Mouse (Mus musculus) heart, adult 2 months (tissue): ENCODE results near the gene Pid1. TPM values are rescaled to one million over a fixed set of nuclear protein-coding genes. Genes with fewer than 3 reads are reported as not detected.

Source experiments
- DNase-seq, 2 experiments: peaks; one replicate each; pipeline ENCODE4 v3.0.0; 2021
- H3K27ac ChIP-seq: fragments of 200-600 bp; 2 replicates; pipeline ENCODE4 v1.8.1; 2022
- H3K27me3 ChIP-seq: fragments of 200-500 bp; 2 replicates; pipeline ENCODE4 v1.6.1; 2012; ENCODE audit warnings: mild to moderate bottlenecking, low read length, inconsistent platforms, mixed read lengths; ENCODE audit not compliant: control insufficient read depth, insufficient read depth
- H3K36me3 ChIP-seq: fragments of 200-500 bp; 2 replicates; pipeline ENCODE4 v1.6.1; 2012; ENCODE audit warnings: low read length, inconsistent platforms; ENCODE audit not compliant: control insufficient read depth, insufficient read depth
- H3K4me1 ChIP-seq: fragments of 200-500 bp; 2 replicates; pipeline ENCODE4 v1.6.1; 2011; ENCODE audit warnings: low read length; ENCODE audit not compliant: control insufficient read depth, insufficient read depth
- H3K4me3 ChIP-seq: fragments of 200-600 bp; 2 replicates; pipeline ENCODE4 v1.8.1; 2022
- H3K79me2 ChIP-seq: fragments of 200-500 bp; replicated peaks from 2 replicates; pipeline ENCODE4 v1.6.1; 2012; ENCODE audit warnings: mild to moderate bottlenecking, inconsistent platforms, low read length, moderate library complexity, mixed read lengths; ENCODE audit not compliant: control insufficient read depth, insufficient read depth
- H3K9ac ChIP-seq: fragments of 200-500 bp; 2 replicates; pipeline ENCODE4 v1.6.1; 2012; ENCODE audit warnings: low read depth, mild to moderate bottlenecking, control low read depth, inconsistent platforms, low read length, mixed read lengths
- CTCF ChIP-seq: fragments of 200-600 bp; IDR thresholded peaks from 2 replicates; pipeline ENCODE4 v1.8.1; 2022; ENCODE audit warnings: antibody characterized with exemption, mild to moderate bottlenecking, moderate library complexity
- EP300 ChIP-seq: fragments of 200-500 bp; IDR thresholded peaks from 2 replicates; pipeline ENCODE4 v1.6.1; 2011; ENCODE audit warnings: low read depth, low read length, control low read depth; ENCODE audit not compliant: insufficient read depth
- POLR2A ChIP-seq: fragments of 200-500 bp; IDR thresholded peaks from 2 replicates; pipeline ENCODE4 v1.6.1; 2011; ENCODE audit warnings: mild to moderate bottlenecking, low read depth, low read length, control low read depth; ENCODE audit not compliant: insufficient read depth
- WGBS: fragments of 180-500 bp; shearing (Covaris S2); methylation state at CpG from one replicate; pipeline ENCODE4 v1.1.7; 2018; 5-methylcytosine and 5-hydroxymethylcytosine counted together
- intact Hi-C: fragments of 180-260 bp; cut with DNase I; formaldehyde crosslinking; loops from one replicate; pipeline ENCODE4 v1.15.1; 2025
- polyA plus RNA-seq: library from polyadenylated mRNA; depleted of rRNA; stranded (reverse); fragments of >200 nt; gene quantifications from 2 replicates; pipeline ENCODE4 v1.2.3, GENCODE M21; 2012
- total RNA-seq, 2 experiments: library from RNA; stranded (reverse); gene quantifications; 2 replicates each; pipeline ENCODE4 v1.2.3; 2021

Pid1 gene
- total and polyA plus RNA-seq, 3 experiments = 8.9 to 9.4 (median 9.1) TPM

DNA sequence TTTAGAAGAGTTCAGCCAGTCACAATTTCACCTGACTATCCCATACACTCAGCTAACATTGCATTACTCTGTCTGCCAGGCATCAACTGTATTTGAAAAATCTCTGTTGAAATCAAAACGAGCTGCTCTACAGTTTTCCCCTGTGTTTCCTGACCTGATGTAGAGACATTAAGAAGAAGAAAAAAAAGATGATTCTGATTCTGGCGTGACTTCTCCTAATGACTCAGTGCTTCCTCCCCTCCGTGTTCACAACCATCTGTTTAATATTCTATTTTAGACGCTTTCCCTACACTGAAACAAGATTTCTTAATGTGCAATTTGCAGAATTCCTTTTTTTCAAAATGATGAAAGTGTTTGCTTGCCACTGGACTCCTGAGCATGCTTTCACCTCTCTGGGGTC, 42.7 kb downstream of the Pid1 start:
- no peaks in the 10 kb centered on the region for H3K79me2 ChIP-seq
- no peak for TF ChIP-seq CTCF
- TF ChIP-seq EP300 = no peak
- no peak for TF ChIP-seq POLR2A
- no peak overlapping the region for H3K4me3 ChIP-seq
- no peak overlapping the region for H3K9ac ChIP-seq
- no peak for DNase-seq
- H3K27me3 ChIP-seq = no peaks in the 10 kb centered on the region
- peaks cover 2% of the 10 kb centered on the region for H3K4me1 ChIP-seq
- H3K36me3 ChIP-seq = no peaks in the 10 kb centered on the region
- H3K27ac ChIP-seq = no peak overlapping the region; the same call in 1 of the 2 replicates
- 22% methylated on average over 4 of the region's 4 CpGs for WGBS
- intact Hi-C loops = no loop called here

DNA sequence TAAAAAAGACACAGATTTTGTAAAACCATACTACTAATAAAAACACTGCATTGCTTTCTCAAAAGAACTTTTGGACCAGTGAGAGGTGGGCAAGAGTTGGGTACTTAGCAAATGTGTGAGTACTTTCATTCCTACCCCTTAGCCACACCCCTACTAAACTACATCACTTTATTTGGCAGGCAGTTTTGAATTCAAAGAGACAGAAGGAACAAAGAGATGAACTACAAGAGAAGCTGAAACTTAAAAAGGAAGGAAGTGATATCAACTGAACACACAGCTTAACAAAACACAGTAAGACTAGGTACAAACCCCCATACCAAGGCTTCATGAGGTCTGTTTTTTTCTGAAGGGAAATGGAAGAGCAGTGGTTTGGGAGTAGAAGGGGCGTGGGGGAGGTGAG, 45.4 kb downstream of the Pid1 start:
- no peaks in the 10 kb centered on the region for H3K79me2 ChIP-seq
- no peak overlapping the region for H3K9ac ChIP-seq
- TF ChIP-seq POLR2A = no peak
- H3K4me3 ChIP-seq = no peak overlapping the region
- WGBS = 50% methylated on average over 1 of the region's 1 CpGs
- H3K4me1 ChIP-seq = no peaks in the 10 kb centered on the region; the same call in 1 of the 2 replicates
- no peaks in the 10 kb centered on the region for H3K27me3 ChIP-seq
- intact Hi-C loops = no loop called here
- no peaks in the 10 kb centered on the region for H3K36me3 ChIP-seq
- no peak overlapping the region for H3K27ac ChIP-seq
- DNase-seq = no peak

DNA sequence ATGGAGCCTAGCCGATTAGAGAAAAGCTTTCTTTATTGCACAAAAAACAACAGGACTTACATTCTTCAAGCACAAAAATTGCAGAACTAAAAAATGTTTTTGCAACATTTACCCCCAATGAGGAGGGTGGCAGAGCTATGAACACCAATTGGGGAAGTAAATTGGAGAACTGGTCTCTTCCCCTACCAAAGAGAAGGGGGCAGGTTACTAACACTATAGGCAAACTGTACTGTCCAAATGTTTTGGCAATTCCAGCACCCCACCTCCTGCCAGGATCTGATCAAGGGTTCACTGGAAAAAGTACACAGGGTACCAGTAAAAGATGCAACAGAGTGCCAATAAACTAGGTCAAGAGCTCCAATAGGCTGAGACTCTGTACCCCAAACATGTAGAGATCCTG, 46.2 kb downstream of the Pid1 start:
- Histone ChIP-seq H3K36me3 (no peaks in the 10 kb centered on the region), H3K27me3 (no peaks in the 10 kb centered on the region), H3K4me3 (no peak overlapping the region), H3K79me2 (no peaks in the 10 kb centered on the region), H3K27ac (no peak overlapping the region), H3K4me1 (no peaks in the 10 kb centered on the region; the same call in 1 of the 2 replicates), H3K9ac (no peak overlapping the region)
- no peak for DNase-seq
- no peak for TF ChIP-seq POLR2A
- intact Hi-C loops = no loop called here
- 88% methylated on average over 1 of the region's 1 CpGs for WGBS

DNA sequence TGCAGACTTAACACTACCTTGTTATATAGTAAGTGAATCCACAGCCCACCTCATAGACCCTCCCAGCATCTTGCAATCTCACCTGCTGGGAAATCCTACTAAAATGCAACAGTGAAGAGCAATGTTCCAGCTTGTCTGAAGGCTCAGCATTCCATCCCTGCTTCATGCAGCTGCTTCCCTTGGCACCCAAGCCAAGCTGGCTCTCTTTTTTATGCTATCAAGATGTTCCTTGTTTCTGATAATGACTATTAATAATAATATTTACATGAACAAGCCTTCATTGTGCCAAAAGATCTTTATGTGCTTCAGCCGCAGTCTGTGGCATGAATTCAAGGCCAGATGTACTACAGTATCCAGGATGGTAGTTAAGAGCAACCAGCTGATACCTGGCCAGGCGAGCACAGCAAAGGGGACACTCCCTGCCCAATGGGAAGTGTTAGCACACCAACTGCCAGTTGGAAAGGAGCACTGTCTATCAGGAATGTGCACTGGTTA, 54.0 kb downstream of the Pid1 start:
- no peaks in the 10 kb centered on the region; the same call in 1 of the 2 replicates for H3K4me1 ChIP-seq
- no peaks in the 10 kb centered on the region for H3K79me2 ChIP-seq
- H3K27me3 ChIP-seq = no peaks in the 10 kb centered on the region
- no peak overlapping the region for H3K9ac ChIP-seq
- WGBS = 68% methylated on average over 2 of the region's 2 CpGs
- H3K36me3 ChIP-seq = no peaks in the 10 kb centered on the region
- intact Hi-C loops = no loop called here
- no peak overlapping the region for H3K4me3 ChIP-seq
- no peak overlapping the region for H3K27ac ChIP-seq
- peak in 1 of 2 experiments; percentile 12 for DNase-seq
- TF ChIP-seq CTCF = no peak
- TF ChIP-seq POLR2A = no peak
- no peak for TF ChIP-seq EP300

DNA sequence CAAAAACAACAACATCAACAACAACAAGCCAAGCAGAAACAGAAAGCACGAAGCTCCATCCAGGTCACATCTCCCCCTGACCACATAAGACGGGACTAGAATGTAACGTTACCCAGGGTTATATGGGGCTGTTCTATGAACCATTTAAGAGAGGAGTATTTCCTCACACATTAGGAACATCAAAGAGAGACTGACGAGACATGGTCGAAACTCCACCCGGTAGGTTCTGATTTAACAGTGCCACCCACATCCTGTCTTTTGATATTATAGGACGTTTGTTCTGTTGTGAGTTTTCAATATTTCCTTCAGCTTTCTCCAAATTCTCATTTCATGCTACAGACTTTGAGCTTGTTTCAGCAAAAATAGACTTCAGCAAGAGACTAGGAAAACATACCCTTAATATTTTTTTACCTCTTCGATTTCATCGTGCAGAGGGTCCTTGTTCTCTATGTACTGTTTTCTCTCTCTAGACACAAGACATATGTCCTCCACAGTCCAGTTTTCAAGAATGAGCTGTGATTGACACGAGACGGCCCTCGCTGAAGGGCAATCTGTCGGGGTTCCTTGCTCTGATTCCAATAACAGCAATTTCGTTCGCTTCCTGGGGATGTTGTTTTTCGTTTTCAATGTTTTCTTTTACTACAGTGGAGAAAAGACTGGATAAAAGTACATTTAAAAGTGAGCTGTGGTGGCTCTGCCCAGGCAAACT, 58.1 kb downstream of the Pid1 start:
- 46% methylated on average over 16 of the region's 16 CpGs for WGBS

DNA sequence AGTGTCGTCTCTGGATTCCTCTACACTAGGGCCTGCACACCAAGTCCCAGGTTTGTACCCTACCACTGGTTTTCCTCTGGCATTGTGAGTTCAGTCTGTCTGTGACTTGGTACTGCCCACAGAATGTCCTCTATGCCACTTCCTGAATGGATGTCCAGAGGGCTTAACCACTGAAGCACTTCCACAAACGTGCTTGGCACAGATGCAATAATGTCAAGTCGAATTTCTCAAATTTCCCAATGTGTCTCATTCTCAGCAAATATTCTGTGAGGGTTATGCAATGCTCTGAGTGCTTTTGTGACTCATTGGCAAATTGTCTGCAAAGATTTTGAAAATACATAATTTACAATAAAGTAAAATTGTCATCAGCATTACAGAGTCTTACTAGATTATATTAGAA, 61.2 kb downstream of the Pid1 start:
- H3K27me3 ChIP-seq = no peaks in the 10 kb centered on the region
- DNase-seq = peak in 1 of 2 experiments; percentile 53
- no peak overlapping the region for H3K9ac ChIP-seq
- H3K27ac ChIP-seq = no peak overlapping the region
- TF ChIP-seq POLR2A (no peak), CTCF (no peak), EP300 (peak; percentile 62; the same call in 1 of the 2 replicates)
- no peaks in the 10 kb centered on the region for H3K79me2 ChIP-seq
- no peaks in the 10 kb centered on the region for H3K36me3 ChIP-seq
- WGBS = 55% methylated on average over 3 of the region's 3 CpGs
- H3K4me1 ChIP-seq = no peaks in the 10 kb centered on the region
- intact Hi-C loops = no loop called here
- no peak overlapping the region for H3K4me3 ChIP-seq

More for the DNA sequence above, 58.1 kb downstream of the Pid1 start:
- Histone ChIP-seq H3K4me1 (no peaks in the 10 kb centered on the region; the same call in 1 of the 2 replicates), H3K27me3 (no peaks in the 10 kb centered on the region), H3K36me3 (no peaks in the 10 kb centered on the region), H3K9ac (no peak overlapping the region), H3K79me2 (no peaks in the 10 kb centered on the region), H3K4me3 (no peak overlapping the region), H3K27ac (no peak overlapping the region)
- TF ChIP-seq CTCF (no peak), POLR2A (no peak), EP300 (no peak)
- intact Hi-C loops = no loop called here
- no peak for DNase-seq
